Mouse (Mus musculus) adrenal gland, adult 8-10 months (tissue): ENCODE data around the gene Rnf114. TPM values are rescaled to one million over a fixed set of nuclear protein-coding genes. Genes with fewer than 3 reads are reported as not detected.

Experiments used
- DNase-seq: peaks from one replicate; pipeline ENCODE4 v3.0.0; 2022
- total RNA-seq, 4 experiments: library from RNA; stranded (reverse); gene quantifications; 2 replicates each; pipeline ENCODE4 v1.2.4; 2022

The Rnf114 gene
- total RNA-seq, 4 experiments from 2014 or later, result 74.5 to 110 (median 100) TPM

GRCm38 (mm10) chr2:167505127-167505526 is 12.7 kb downstream of the Rnf114 start:
- no peak for DNase-seq

- no peak for DNase-seq
Measured at GRCm38 (mm10) chr2:167506546-167507260, 14.3 kb downstream of the Rnf114 start.

- no peak for DNase-seq
Measured at GRCm38 (mm10) chr2:167507719-167508385, 15.4 kb downstream of the Rnf114 start.

- DNase-seq, result no peak
Measured at GRCm38 (mm10) chr2:167508569-167508968, 16.1 kb downstream of the Rnf114 start.

- no peak for DNase-seq
Measured at GRCm38 (mm10) chr2:167510485-167510884, 18.0 kb downstream of the Rnf114 start.

GRCm38 (mm10) chr2:167512365-167512764 is 19.9 kb downstream of the Rnf114 start:
- DNase-seq, result no peak

- DNase-seq, result no peak
Measured at GRCm38 (mm10) chr2:167512970-167513369, 20.5 kb downstream of the Rnf114 start.

- no peak for DNase-seq
Measured at GRCm38 (mm10) chr2:167514641-167515040, 22.2 kb downstream of the Rnf114 start.

- no peak for DNase-seq
Measured at GRCm38 (mm10) chr2:167515688-167516087, 23.2 kb downstream of the Rnf114 start.

- no peak for DNase-seq
Measured at GRCm38 (mm10) chr2:167519606-167520252, 27.3 kb downstream of the Rnf114 start.

GRCm38 (mm10) chr2:167528278-167528677 is 35.8 kb downstream of the Rnf114 start:
- DNase-seq, result no peak

- no peak for DNase-seq
Measured at GRCm38 (mm10) chr2:167529935-167530513, 37.6 kb downstream of the Rnf114 start.

GRCm38 (mm10) chr2:167530536-167530935 is 38.1 kb downstream of the Rnf114 start:
- no peak for DNase-seq

- DNase-seq, result no peak
Measured at GRCm38 (mm10) chr2:167532131-167532530, 39.7 kb downstream of the Rnf114 start.

- DNase-seq, result no peak
Measured at GRCm38 (mm10) chr2:167533880-167534279, 41.4 kb downstream of the Rnf114 start.

GRCm38 (mm10) chr2:167536320-167536945 is 44.0 kb downstream of the Rnf114 start:
- no peak for DNase-seq

GRCm38 (mm10) chr2:167537476-167538297 is 45.2 kb downstream of the Rnf114 start, which contains the start of gene Snai1:
Snai1 (plus strand) TSS chr2:167538195.
- DNase-seq, result peak; percentile 94

GRCm38 (mm10) chr2:167538671-167539306 is 46.3 kb downstream of the Rnf114 start:
- peak; percentile 68 for DNase-seq

GRCm38 (mm10) chr2:167539536-167540476 is 47.4 kb downstream of the Rnf114 start:
- DNase-seq, result no peak
